Mouse (Mus musculus): ENCODE data around the gene Fv1.
"Not testable (repeated sequence)": the region's sequence is repeated elsewhere in the genome, so short reads cannot be mapped to it uniquely, and the experiment has no call there.

Gene Fv1

GRCm38 (mm10) chr4:147868450-147869031 lies at the start of gene Fv1, which contains the start of gene Miip:
TSS of gene Fv1 (plus strand) at chr4:147868979.
TSS of gene Miip (minus strand) at chr4:147868816.
- in situ Hi-C loops (cut with MboI; ENCODE audit: unreplicated experiment in 2 of 2), result loop anchor here in 1 of 2 experiments (5.0 kb wide), 1 partner anchor 34 kb away; the partner anchor contains the start of gene Mfn2

DNA sequence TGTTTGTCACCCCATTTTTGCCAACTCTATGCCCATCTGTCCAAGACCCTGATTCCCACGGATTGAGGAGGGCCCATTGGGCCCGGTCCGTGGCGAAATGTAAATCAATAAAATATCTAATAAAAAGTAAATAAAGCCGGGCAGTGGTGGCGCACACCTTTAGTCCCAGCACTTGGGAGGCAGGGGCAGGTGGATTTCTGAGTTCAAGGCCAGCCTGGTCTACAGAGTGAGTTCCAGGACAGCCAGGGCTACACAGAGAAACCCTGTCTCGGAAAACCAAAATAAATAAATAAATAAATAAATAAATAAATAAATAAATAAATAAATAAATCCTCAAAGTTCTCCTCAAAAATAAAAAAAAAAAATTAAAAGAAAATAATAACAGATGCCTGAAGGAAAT lies 49.1 kb upstream of the Fv1 start:
- in situ Hi-C loops (cut with MboI; ENCODE audit: unreplicated experiment in 2 of 2), result loop anchor here in 1 of 2 experiments (10.0 kb wide), 2 partner anchors 255 to 295 kb away; no protein-coding TSS in a partner anchor

DNA sequence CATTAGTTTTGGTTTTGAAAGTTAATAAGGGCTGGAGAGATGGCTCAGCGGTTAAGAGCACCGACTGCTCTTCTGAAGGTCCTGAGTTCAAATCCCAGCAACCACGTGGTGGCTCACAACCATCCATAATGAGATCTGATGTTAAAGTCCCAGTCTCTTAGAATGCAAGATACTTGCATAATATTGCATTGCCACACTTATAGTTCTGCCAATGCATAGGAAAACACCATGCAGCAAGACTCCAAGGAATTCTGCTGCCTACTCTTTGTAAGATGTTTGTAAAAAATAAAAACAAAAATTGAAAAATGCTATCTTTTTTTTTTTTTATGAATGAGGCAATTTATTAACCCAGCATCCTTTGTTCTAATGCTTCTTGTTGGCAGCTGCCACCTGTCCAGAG lies 47.4 kb upstream of the Fv1 start:
- in situ Hi-C loops (cut with MboI; ENCODE audit: unreplicated experiment in 2 of 2), result not testable (repeated sequence)

DNA sequence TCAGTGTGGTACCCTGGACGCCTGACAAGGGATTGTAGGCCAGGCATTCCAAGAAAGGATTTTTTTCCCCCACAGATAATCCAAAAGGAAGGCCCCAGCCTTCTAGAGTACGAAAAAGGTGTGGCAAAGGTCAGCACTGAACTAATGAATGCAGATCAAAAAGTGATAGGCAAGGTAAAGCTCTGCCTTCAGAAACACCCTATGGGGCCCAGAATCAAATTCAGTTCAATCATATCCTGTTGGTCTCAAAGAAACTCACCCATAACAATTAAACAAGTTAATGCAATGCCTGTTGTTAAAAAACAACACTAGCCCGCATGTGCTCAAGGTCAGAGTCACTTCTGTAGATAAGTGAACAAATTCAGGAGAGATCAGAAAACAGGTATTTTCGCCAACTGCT lies 44.4 kb upstream of the Fv1 start:
- in situ Hi-C loops (cut with MboI; ENCODE audit: unreplicated experiment in 2 of 2), result no loop called here

- in situ Hi-C loops (cut with MboI; ENCODE audit: unreplicated experiment in 2 of 2), result not testable (repeated sequence)
Measured at GRCm38 (mm10) chr4:147839282-147839681, 29.5 kb upstream of the Fv1 start.

- in situ Hi-C loops (cut with MboI; ENCODE audit: unreplicated experiment in 2 of 2), result no loop called here
Measured at GRCm38 (mm10) chr4:147842871-147843270, 25.9 kb upstream of the Fv1 start.

- in situ Hi-C loops (cut with MboI; ENCODE audit: unreplicated experiment in 2 of 2), result no loop called here
Measured at GRCm38 (mm10) chr4:147847614-147848583, 20.9 kb upstream of the Fv1 start, which contains the start of gene Zfp933. TSS of gene Zfp933 (minus strand) at chr4:147848366.

GRCm38 (mm10) chr4:147848584-147848991 lies 20.2 kb upstream of the Fv1 start:
- in situ Hi-C loops (cut with MboI; ENCODE audit: unreplicated experiment in 2 of 2), result no loop called here

- in situ Hi-C loops (cut with MboI; ENCODE audit: unreplicated experiment in 2 of 2), result loop anchor here in 1 of 2 experiments (10.0 kb wide), 1 partner anchor 46 kb away; the partner anchor contains the start of gene Zfp984
Measured at GRCm38 (mm10) chr4:147850776-147851175, 18.0 kb upstream of the Fv1 start.

DNA sequence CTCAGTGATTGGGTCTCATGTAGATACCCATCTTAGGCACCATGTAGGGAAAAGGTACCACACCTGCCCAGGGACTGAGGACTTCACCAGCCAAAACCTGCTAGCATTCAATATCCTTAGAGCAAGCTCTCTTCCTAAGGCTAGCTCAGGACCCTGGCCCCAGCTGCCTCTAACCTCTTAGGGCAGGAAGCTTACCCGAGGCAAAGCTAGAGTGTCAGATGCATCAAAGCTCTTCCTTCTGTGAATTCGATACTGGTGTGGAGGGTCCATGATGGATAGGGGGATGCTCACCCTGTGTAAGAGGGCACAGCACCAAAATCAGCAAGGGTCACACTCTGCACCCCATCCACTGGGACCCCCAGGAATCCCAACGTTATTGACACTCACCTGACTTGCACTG lies 6.7 kb upstream of the Fv1 start:
- in situ Hi-C loops (cut with MboI; ENCODE audit: unreplicated experiment in 2 of 2), result no loop called here

DNA sequence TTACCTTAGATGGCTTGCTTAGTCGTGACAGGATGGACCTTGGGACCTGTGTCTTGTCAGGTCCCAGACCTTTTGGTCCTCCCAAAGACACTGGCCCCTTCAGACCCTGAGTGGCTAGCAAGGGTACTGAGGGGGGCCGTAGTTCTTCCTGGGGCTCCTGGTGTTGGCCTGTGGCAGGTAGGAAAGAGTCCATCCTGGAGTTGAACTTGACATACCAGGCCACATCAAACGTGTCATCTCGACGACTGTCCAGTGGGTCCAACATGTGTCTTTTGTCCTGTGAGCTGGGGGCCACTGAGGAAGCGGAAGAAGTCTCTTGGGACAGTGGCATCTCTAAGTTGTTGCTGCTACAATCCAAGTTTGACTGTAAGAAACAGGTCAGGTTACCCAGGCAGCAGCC lies 3.1 kb upstream of the Fv1 start:
- in situ Hi-C loops (cut with MboI; ENCODE audit: unreplicated experiment in 2 of 2), result loop anchor here in 1 of 2 experiments (5.0 kb wide), 1 partner anchor 37 kb away; the partner anchor contains the start of gene Mfn2

GRCm38 (mm10) chr4:147866056-147866455 lies 2.7 kb upstream of the Fv1 start:
- in situ Hi-C loops (cut with MboI; ENCODE audit: unreplicated experiment in 2 of 2), result loop anchor here in 1 of 2 experiments (5.0 kb wide), 1 partner anchor 36 kb away; the partner anchor contains the start of gene Mfn2

DNA sequence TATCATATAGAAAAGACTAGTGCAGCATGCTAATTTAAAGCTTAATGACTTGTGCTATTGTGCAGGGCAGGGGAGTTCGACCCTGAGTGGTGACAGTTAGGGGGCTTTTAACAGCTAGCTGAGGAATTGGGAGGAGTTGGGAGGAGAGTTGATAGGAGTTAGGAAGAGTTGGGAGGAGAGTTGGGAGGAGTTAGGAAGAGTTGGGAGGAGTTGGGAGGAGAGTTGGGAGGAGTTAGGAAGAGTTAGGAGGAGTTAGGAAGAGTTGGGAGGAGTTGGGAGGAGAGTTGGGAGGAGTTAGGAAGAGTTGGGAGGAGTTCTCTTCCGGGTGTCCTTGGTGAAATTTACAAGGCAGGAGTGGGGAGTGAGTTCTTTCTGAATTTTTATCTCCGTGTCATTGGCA lies 2.0 kb upstream of the Fv1 start:
- in situ Hi-C loops (cut with MboI; ENCODE audit: unreplicated experiment in 2 of 2), result loop anchor here in 1 of 2 experiments (5.0 kb wide), 1 partner anchor 36 kb away; the partner anchor contains the start of gene Mfn2

- in situ Hi-C loops (cut with MboI; ENCODE audit: unreplicated experiment in 2 of 2), result loop anchor here in 1 of 2 experiments (5.0 kb wide), 1 partner anchor 34 kb away; the partner anchor contains the start of gene Mfn2
Measured at GRCm38 (mm10) chr4:147867563-147868449, 973 bp upstream of the Fv1 start.

DNA sequence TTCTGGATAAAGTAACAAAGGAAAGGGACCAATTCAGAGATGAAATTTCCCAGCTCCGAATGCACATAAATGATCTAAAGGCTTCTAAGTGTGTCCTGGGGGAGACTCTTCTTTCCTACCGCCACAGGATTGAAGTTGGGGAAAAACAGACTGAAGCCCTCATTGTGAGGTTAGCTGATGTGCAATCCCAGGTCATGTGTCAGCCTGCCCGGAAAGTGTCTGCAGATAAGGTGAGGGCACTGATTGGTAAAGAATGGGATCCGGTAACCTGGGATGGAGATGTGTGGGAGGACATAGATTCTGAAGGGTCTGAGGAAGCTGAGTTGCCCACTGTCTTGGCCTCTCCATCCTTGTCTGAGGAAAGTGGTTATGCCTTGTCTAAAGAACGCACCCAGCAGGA lies 459 bp downstream of the Fv1 start:
- in situ Hi-C loops (cut with MboI; ENCODE audit: unreplicated experiment in 2 of 2), result loop anchor here in 1 of 2 experiments (5.0 kb wide), 1 partner anchor 33 kb away; the partner anchor contains the start of gene Mfn2

DNA sequence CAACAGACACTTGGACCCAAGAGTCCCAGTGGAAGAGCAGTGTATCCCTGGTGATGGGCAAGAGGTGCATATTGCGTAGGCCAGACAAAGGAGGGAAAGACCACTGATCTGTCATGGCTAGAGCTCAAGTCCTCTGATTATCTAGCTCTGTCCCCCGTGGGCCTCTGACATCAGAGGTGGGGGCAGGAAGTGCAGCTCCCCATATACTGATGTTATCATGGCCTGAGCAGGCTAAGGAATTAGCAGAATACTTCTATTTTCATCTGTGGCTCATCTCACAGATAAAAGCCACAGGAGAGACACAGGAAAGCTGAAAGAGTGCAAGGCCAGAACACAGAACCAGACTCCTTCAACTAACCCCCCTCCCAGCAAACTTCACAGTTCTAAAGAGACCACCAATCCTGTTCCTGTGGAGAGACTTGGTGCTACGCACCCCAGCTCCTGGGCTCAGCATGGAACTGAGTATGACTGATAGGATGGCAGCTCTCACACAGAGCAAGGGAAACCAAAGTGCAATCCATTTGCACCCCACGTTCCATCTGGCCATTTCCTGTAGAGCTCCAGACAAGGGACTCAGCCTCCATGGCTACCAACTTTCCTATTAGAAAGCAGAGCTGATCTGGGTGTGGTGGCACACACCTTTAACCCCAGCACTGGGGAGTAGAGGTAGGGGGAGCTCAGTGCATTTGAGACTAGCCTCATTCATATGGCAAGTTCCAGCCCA lies 7.2 kb downstream of the Fv1 start:
- in situ Hi-C loops (cut with MboI; ENCODE audit: unreplicated experiment in 2 of 2), result no loop called here

- in situ Hi-C loops (cut with MboI; ENCODE audit: unreplicated experiment in 2 of 2), result no loop called here
Measured at GRCm38 (mm10) chr4:147878537-147878936, 9.8 kb downstream of the Fv1 start.

- in situ Hi-C loops (cut with MboI; ENCODE audit: unreplicated experiment in 2 of 2), result no loop called here
Measured at GRCm38 (mm10) chr4:147879456-147879855, 10.7 kb downstream of the Fv1 start.

DNA sequence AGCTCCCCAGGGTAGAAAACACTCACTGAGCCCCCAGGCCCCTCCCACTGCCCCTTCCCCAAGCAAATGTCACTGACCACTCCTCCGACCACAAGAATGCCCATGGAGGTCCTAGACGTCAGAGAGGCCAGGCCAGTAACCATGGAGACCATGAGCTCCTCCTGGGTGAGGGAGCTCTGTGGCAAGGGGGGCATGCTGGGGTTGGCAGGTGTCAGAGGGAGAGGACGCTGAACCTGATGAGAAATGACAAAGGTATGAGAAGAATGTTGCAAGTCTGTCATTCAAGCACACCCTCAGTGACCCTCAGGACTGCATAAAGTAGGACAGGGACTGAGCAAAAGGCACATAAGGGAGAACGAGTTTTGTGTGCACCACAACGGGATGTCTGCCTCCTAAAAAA lies 11.1 kb downstream of the Fv1 start:
- in situ Hi-C loops (cut with MboI; ENCODE audit: unreplicated experiment in 2 of 2), result no loop called here
